Mouse (Mus musculus) bone marrow, adult 2 months (tissue): ENCODE data around the gene Bcl2. TPM values are rescaled to one million over a fixed set of nuclear protein-coding genes. Genes with fewer than 3 reads are reported as not detected.

Experiments used
- H3K27ac ChIP-seq: fragments of 200-500 bp; 2 replicates; pipeline ENCODE4 v1.5.1; 2012; ENCODE audit warnings: low read depth, mild to moderate bottlenecking, control low read depth, inconsistent platforms, low read length; ENCODE audit not compliant: control insufficient read depth, poor library complexity, insufficient read depth
- H3K4me1 ChIP-seq: fragments of 200-500 bp; 2 replicates; pipeline ENCODE4 v1.6.1; 2011; ENCODE audit warnings: low read length; ENCODE audit not compliant: control insufficient read depth, insufficient read depth
- H3K4me3 ChIP-seq: fragments of 200-500 bp; replicated peaks from 2 replicates; pipeline ENCODE3; 2011; ENCODE audit warnings: mild to moderate bottlenecking, low read depth, low read length, control low read depth; ENCODE audit not compliant: control insufficient read depth
- CTCF ChIP-seq: fragments of 200-500 bp; IDR thresholded peaks from 2 replicates; pipeline ENCODE4 v1.5.1; 2011; ENCODE audit warnings: low read length, control low read depth; ENCODE audit not compliant: control insufficient read depth, insufficient read depth
- POLR2A ChIP-seq: fragments of 200-500 bp; IDR thresholded peaks from 2 replicates; pipeline ENCODE4 v1.6.1; 2011; ENCODE audit warnings: low read depth, mild to moderate bottlenecking, control low read depth, low read length, borderline replicate concordance; ENCODE audit not compliant: control insufficient read depth
- WGBS: fragments of 180-500 bp; shearing (Covaris S2); methylation state at CpG from one replicate; pipeline ENCODE4 v1.1.7; 2018; 5-methylcytosine and 5-hydroxymethylcytosine counted together
- polyA plus RNA-seq: library from polyadenylated mRNA; stranded (reverse); fragments of >200 nt; gene quantifications from 2 replicates; pipeline ENCODE4 v1.2.4, GENCODE M21; 2011; ENCODE audit warnings: low replicate concordance; ENCODE audit not compliant: missing spikeins, insufficient read depth, insufficient read length

Bcl2 gene
- polyA plus RNA-seq, 1 experiment = 14.4 TPM

- TF ChIP-seq POLR2A (no peak), CTCF (no peak)
- H3K27ac ChIP-seq = no peak overlapping the region
- no peak overlapping the region for H3K4me3 ChIP-seq
- 87% methylated on average over 9 of the region's 9 CpGs for WGBS
- no peaks in the 10 kb centered on the region; the same call in 1 of the 2 replicates for H3K4me1 ChIP-seq
Observed at GRCm38 (mm10) chr1:106529570-106529969, 184.5 kb downstream of the Bcl2 start.

GRCm38 (mm10) chr1:106527537-106527936 is 186.5 kb downstream of the Bcl2 start:
- 78% methylated on average over 1 of the region's 1 CpGs for WGBS
- TF ChIP-seq CTCF = no peak
- TF ChIP-seq POLR2A = no peak
- Histone ChIP-seq H3K4me3 (no peak overlapping the region), H3K27ac (no peak overlapping the region), H3K4me1 (no peaks in the 10 kb centered on the region; the same call in 1 of the 2 replicates)

GRCm38 (mm10) chr1:106526751-106527150 is 187.3 kb downstream of the Bcl2 start:
- 53% methylated on average over 7 of the region's 7 CpGs for WGBS
- Histone ChIP-seq H3K4me1 (no peaks in the 10 kb centered on the region; the same call in 1 of the 2 replicates), H3K4me3 (no peak overlapping the region), H3K27ac (no peak overlapping the region)
- TF ChIP-seq POLR2A (no peak), CTCF (no peak)

GRCm38 (mm10) chr1:106526112-106526511 is 188.0 kb downstream of the Bcl2 start:
- 75% methylated on average over 3 of the region's 3 CpGs for WGBS
- Histone ChIP-seq H3K4me1 (no peaks in the 10 kb centered on the region; the same call in 1 of the 2 replicates), H3K4me3 (no peak overlapping the region), H3K27ac (no peak overlapping the region)
- TF ChIP-seq CTCF = no peak
- TF ChIP-seq POLR2A = no peak

- 43% methylated on average over 6 of the region's 6 CpGs for WGBS
- H3K4me1 ChIP-seq = no peaks in the 10 kb centered on the region; the same call in 1 of the 2 replicates
- no peak for TF ChIP-seq CTCF
- TF ChIP-seq POLR2A = no peak
- H3K4me3 ChIP-seq = no peak overlapping the region
- H3K27ac ChIP-seq = no peak overlapping the region
Observed at GRCm38 (mm10) chr1:106523741-106524140, 190.3 kb downstream of the Bcl2 start.

GRCm38 (mm10) chr1:106523009-106523408 is 191.1 kb downstream of the Bcl2 start:
- H3K4me1 ChIP-seq = no peaks in the 10 kb centered on the region; the same call in 1 of the 2 replicates
- no peak for TF ChIP-seq POLR2A
- TF ChIP-seq CTCF = no peak
- H3K4me3 ChIP-seq = no peak overlapping the region
- H3K27ac ChIP-seq = no peak overlapping the region
- 54% methylated on average over 5 of the region's 5 CpGs for WGBS

GRCm38 (mm10) chr1:106517591-106518177 is 196.4 kb downstream of the Bcl2 start:
- H3K4me3 ChIP-seq = no peak overlapping the region

GRCm38 (mm10) chr1:106517099-106517498 is 197.0 kb downstream of the Bcl2 start:
- H3K4me3 ChIP-seq = no peak overlapping the region
- no peaks in the 10 kb centered on the region; the same call in 1 of the 2 replicates for H3K4me1 ChIP-seq
- TF ChIP-seq CTCF = no peak
- no peak for TF ChIP-seq POLR2A
- no peak overlapping the region; the same call in 1 of the 2 replicates for H3K27ac ChIP-seq
- 82% methylated on average over 1 of the region's 1 CpGs for WGBS

More at GRCm38 (mm10) chr1:106517591-106518177, 196.4 kb downstream of the Bcl2 start:
- no peak for TF ChIP-seq POLR2A
- TF ChIP-seq CTCF = no peak
- 9% methylated on average over 6 of the region's 6 CpGs for WGBS
- H3K27ac ChIP-seq = peak overlapping the region; percentile 25; the same call in 1 of the 2 replicates
- H3K4me1 ChIP-seq = no peaks in the 10 kb centered on the region; the same call in 1 of the 2 replicates
